Mouse (Mus musculus): ENCODE measurements around the gene Copz2. TPM values are rescaled to one million over a fixed set of nuclear protein-coding genes. Genes with fewer than 3 reads are reported as not detected.

Copz2 gene
- polyA plus RNA-seq, 1 experiment from 2014 or later, result 44.8 TPM

DNA sequence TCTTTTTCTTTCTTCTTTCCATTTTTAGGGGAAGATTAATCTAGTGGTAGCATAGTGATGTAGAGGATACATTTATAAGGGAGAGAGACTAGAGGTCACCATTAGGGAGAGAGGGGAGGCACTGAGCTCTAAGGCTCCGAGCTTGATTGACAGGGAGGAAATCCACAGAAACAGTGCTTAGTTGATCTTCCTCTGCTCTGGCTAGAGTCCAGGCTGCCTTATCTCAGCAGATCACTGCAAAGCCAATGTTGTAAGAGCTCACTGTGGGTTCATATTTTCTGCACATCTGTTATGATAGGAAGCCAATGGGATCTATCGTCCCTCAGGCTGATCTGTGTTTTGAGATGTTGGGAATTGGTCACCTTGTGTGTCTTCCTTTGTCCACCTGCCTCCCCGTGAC, 29.0 kb downstream of the Copz2 start:
- H3K4me2 ChIP-seq (ENCODE audit: low read depth), result no peak overlapping the region
- no peak for DNase-seq (ENCODE audit: low spot score)
- no peak for ATAC-seq (ENCODE audit: insufficient read depth, low FRiP score, low TSS enrichment)
- H3K27ac ChIP-seq (ENCODE audit: low read depth, low read length), result peak overlapping the region; percentile 100
- no peaks in the 10 kb centered on the region for H3K27me3 ChIP-seq (ENCODE audit: control insufficient read depth, insufficient read depth, low read length)
- no peak overlapping the region for H3K9ac ChIP-seq (ENCODE audit: low read length)
- H3K4me1 ChIP-seq (ENCODE audit: control insufficient read depth, insufficient read depth, low read length), result peaks cover 45% of the 10 kb centered on the region
- no peaks in the 10 kb centered on the region for H3K36me3 ChIP-seq (ENCODE audit: control insufficient read depth, insufficient read depth, low read length)
- H3K9me3 ChIP-seq (ENCODE audit: control insufficient read depth, low read length), result no peaks in the 10 kb centered on the region
- no peak overlapping the region for H3K4me3 ChIP-seq (ENCODE audit: low read depth, low read length)
- WGBS, result 49% methylated on average over 3 of the region's 3 CpGs

DNA sequence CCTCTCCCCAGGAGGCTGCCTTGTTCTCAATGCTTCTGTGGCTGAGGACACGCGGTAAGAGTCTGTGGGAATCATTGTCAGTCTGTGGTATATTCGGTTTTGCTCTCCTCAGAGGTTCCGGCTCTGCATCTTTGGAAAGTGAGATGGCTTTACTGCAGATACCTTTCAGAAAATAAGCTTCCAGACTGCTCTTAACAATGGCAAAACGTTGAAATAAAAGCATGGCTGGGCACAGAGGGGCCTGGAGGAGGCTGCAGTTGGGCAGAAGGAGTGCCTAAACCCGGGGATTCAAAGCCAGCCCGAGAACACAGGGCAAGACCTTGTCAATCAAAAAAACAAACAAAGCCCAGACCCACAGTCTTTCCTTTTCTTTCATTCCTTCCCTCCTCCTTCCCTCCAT, 29.7 kb downstream of the Copz2 start:
- Histone ChIP-seq H3K4me2 (ENCODE audit: low read depth) (no peak overlapping the region), H3K4me3 (ENCODE audit: low read depth, low read length) (no peak overlapping the region), H3K4me1 (ENCODE audit: control insufficient read depth, insufficient read depth, low read length) (peaks cover 38% of the 10 kb centered on the region), H3K27ac (ENCODE audit: low read depth, low read length) (peak overlapping the region; percentile 100), H3K27me3 (ENCODE audit: control insufficient read depth, insufficient read depth, low read length) (no peaks in the 10 kb centered on the region), H3K36me3 (ENCODE audit: control insufficient read depth, insufficient read depth, low read length) (no peaks in the 10 kb centered on the region), H3K9me3 (ENCODE audit: control insufficient read depth, low read length) (no peaks in the 10 kb centered on the region), H3K9ac (ENCODE audit: low read length) (0 out of 2 replicates have a peak overlapping the region, but pooled peaks have one; percentile 32)
- no peak for DNase-seq (ENCODE audit: low spot score)
- no peak for ATAC-seq (ENCODE audit: insufficient read depth, low FRiP score, low TSS enrichment)
- 27% methylated on average over 7 of the region's 7 CpGs for WGBS

DNA sequence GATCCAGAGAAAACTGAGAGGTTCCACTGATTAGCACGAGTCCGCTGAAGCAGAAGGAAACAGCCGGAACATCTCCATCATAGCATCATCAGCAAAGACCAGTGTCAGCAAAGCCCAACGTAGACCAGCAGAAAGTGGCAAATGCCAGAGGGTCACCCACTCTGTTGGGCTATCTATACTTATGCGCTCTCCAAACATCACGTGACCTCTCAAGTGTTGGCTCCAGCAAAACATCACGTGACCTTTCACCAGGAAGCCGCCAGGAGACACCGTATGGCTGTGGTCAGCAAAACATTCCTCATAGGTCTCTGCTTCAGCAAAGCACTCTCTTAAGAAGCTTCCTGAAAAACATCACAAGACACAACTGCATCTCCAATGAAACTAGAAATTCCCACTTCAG, 30.6 kb downstream of the Copz2 start:
- Histone ChIP-seq H3K27ac (ENCODE audit: low read depth, low read length) (no peak overlapping the region), H3K4me2 (ENCODE audit: low read depth) (no peak overlapping the region), H3K36me3 (ENCODE audit: control insufficient read depth, insufficient read depth, low read length) (no peaks in the 10 kb centered on the region), H3K4me3 (ENCODE audit: low read depth, low read length) (no peak overlapping the region), H3K4me1 (ENCODE audit: control insufficient read depth, insufficient read depth, low read length) (peaks cover 31% of the 10 kb centered on the region), H3K9me3 (ENCODE audit: control insufficient read depth, low read length) (no peaks in the 10 kb centered on the region), H3K27me3 (ENCODE audit: control insufficient read depth, insufficient read depth, low read length) (no peaks in the 10 kb centered on the region), H3K9ac (ENCODE audit: low read length) (no peak overlapping the region)
- 91% methylated on average over 9 of the region's 9 CpGs for WGBS
- no peak for DNase-seq (ENCODE audit: low spot score)
- ATAC-seq (ENCODE audit: insufficient read depth, low FRiP score, low TSS enrichment), result no peak

DNA sequence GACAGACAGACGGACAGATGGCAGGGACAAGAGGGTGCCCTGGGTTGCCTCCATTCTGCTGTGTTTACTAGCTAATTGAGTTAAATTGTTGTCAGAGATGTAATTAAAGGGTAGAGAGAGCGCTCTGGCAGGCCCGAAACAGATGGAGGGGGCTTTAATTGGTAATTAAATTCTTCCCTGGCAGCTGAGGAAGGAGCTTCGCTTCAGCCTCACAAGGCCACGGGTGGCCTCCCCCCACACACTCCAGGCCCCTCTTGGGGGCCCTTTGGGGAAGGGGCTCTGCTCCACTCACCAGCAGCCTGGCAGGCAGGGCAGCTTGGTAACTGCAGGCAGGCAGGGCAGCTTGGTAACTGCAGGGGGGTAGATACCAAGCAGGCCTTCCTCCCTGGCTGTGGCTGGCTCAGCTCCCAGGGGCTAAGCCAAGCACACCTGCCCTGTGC, 36.3 kb downstream of the Copz2 start:
- no peaks in the 10 kb centered on the region for H3K9me3 ChIP-seq (ENCODE audit: control insufficient read depth, low read length)
- peak overlapping the region; percentile 84 for H3K27ac ChIP-seq (ENCODE audit: low read depth, low read length)
- peaks cover 22% of the 10 kb centered on the region for H3K4me1 ChIP-seq (ENCODE audit: control insufficient read depth, insufficient read depth, low read length)
- H3K9ac ChIP-seq (ENCODE audit: low read length), result peak overlapping the region; percentile 50
- 0 out of 2 replicates have a peak overlapping the region, but pooled peaks have one; percentile 5 for H3K4me2 ChIP-seq (ENCODE audit: low read depth)
- 15% methylated on average over 5 of the region's 5 CpGs for WGBS
- no peak overlapping the region for H3K4me3 ChIP-seq (ENCODE audit: low read depth, low read length)
- peak; percentile 65; the same call in 1 of the 2 replicates for ATAC-seq (ENCODE audit: insufficient read depth, low FRiP score, low TSS enrichment)
- peak; percentile 63 for DNase-seq (ENCODE audit: low spot score)
- H3K27me3 ChIP-seq (ENCODE audit: control insufficient read depth, insufficient read depth, low read length), result no peaks in the 10 kb centered on the region
- H3K36me3 ChIP-seq (ENCODE audit: control insufficient read depth, insufficient read depth, low read length), result no peaks in the 10 kb centered on the region

DNA sequence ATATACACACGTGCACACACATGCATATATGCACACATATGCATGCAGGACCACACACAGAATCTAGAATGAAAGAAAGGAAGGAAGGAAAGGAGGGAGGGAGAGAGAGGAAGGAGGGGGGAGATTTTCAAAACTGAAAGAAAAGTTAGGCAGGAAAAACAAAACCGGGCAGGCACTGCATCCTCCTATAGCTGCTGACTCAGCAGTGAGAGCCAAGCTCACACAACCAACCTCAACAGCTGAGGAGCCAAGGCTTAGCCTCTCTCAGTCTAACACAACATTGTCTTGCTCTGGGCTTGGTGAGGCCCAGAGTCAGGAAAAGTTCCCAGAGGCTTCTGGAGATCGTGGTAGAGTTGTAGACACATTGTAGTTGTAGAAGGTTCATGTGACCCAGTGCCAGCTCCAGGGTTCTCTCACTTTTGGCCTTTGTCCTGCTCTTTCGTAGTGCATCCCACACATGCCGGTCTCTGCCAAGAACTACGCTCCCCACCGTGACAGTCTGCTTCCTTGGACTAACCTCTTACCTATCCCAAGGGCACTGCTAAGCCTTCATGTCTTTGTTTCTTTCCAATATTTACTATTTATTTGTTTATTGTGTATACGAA, 37.4 kb downstream of the Copz2 start:
- no peak overlapping the region for H3K4me3 ChIP-seq (ENCODE audit: low read depth, low read length)
- H3K27me3 ChIP-seq (ENCODE audit: control insufficient read depth, insufficient read depth, low read length), result no peaks in the 10 kb centered on the region
- H3K9ac ChIP-seq (ENCODE audit: low read length), result no peak overlapping the region
- H3K36me3 ChIP-seq (ENCODE audit: control insufficient read depth, insufficient read depth, low read length), result no peaks in the 10 kb centered on the region
- no peak overlapping the region for H3K4me2 ChIP-seq (ENCODE audit: low read depth)
- 89% methylated on average over 8 of the region's 8 CpGs for WGBS
- peak overlapping the region; percentile 84; the same call in 1 of the 2 replicates for H3K27ac ChIP-seq (ENCODE audit: low read depth, low read length)
- no peak for ATAC-seq (ENCODE audit: insufficient read depth, low FRiP score, low TSS enrichment)
- peaks cover 26% of the 10 kb centered on the region for H3K4me1 ChIP-seq (ENCODE audit: control insufficient read depth, insufficient read depth, low read length)
- no peaks in the 10 kb centered on the region for H3K9me3 ChIP-seq (ENCODE audit: control insufficient read depth, low read length)
- DNase-seq (ENCODE audit: low spot score), result no peak

DNA sequence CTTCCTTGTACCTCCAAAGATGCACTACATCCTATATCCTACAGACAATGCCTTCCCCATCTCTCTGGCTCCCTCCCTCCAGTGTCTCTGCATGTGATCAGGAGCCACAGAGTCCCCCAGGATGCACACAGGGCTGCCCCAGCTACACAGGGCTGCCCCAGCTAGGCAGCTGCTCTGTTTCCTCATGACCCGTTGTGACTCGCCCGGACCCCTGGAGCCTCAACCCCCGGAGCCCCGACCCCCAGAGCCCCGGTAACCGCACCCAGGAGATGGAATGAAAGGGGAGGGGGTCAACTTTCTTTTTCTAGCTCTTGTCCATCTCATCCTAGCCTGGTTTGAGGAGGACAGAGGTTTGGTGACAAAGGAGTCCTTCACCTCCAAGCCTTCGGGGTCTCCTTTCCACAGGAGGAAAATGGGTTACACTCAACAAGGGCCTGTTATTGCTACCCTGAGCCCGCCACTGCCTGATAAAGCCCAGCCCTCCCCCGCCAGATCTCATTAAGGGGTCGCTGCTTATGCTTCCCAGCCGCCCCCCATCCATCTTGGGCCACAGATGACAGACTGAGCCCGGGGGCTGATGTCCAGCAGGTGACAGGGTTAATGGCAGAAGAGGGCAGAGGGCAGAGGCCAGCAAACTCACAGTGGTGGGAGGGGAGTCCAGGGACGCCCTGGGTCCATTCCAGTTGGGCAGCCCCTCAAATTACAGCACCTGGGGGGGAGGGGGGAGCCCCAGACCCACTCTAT, 42.3 kb downstream of the Copz2 start:
- WGBS, result 14% methylated on average over 14 of the region's 14 CpGs
- H3K4me2 ChIP-seq (ENCODE audit: low read depth), result no peak overlapping the region
- no peaks in the 10 kb centered on the region for H3K36me3 ChIP-seq (ENCODE audit: control insufficient read depth, insufficient read depth, low read length)
- H3K9me3 ChIP-seq (ENCODE audit: control insufficient read depth, low read length), result no peaks in the 10 kb centered on the region
- H3K4me3 ChIP-seq (ENCODE audit: low read depth, low read length), result no peak overlapping the region
- H3K9ac ChIP-seq (ENCODE audit: low read length), result no peak overlapping the region
- ATAC-seq (ENCODE audit: insufficient read depth, low FRiP score, low TSS enrichment) (no peak), DNase-seq (ENCODE audit: low spot score) (peak; percentile 57)
- peaks cover 36% of the 10 kb centered on the region for H3K4me1 ChIP-seq (ENCODE audit: control insufficient read depth, insufficient read depth, low read length)
- H3K27ac ChIP-seq (ENCODE audit: low read depth, low read length), result peak overlapping the region; percentile 85
- H3K27me3 ChIP-seq (ENCODE audit: control insufficient read depth, insufficient read depth, low read length), result no peaks in the 10 kb centered on the region

DNA sequence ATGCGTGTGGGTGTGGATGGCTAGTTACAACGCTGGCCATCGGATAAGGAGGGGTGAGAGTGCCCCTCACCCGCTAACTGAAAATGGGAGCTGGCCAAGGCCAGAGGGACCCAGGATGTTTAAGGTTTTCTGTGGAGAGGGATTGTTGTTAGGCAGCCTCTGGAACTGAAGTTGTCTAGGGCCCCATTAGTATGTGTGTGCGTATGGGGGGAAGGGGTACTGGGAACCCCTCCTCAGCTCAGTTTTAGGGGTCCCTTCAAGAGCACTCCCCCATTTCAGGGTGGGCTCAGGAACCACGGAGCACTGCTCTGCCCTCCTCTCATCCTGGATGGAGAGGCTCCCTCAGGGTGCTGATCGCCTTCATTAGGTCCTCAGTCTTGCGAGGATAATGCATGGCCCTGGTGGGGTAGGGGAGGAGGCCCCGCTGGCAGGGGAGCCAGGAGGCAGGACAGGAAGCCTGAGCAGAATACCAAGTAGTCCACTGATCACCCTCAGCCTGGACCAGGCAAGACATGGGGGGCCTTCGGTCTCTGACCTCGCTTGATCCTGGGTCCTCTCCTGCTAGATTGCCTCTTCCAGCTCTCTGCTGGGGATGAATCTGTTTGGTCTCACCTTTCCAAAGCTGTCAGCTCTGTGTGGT, 43.7 kb downstream of the Copz2 start:
- Histone ChIP-seq H3K9me3 (ENCODE audit: control insufficient read depth, low read length) (no peaks in the 10 kb centered on the region), H3K4me1 (ENCODE audit: control insufficient read depth, insufficient read depth, low read length) (peaks cover 38% of the 10 kb centered on the region), H3K9ac (ENCODE audit: low read length) (peak overlapping the region; percentile 19; the same call in 1 of the 2 replicates), H3K27me3 (ENCODE audit: control insufficient read depth, insufficient read depth, low read length) (no peaks in the 10 kb centered on the region), H3K36me3 (ENCODE audit: control insufficient read depth, insufficient read depth, low read length) (no peaks in the 10 kb centered on the region), H3K4me2 (ENCODE audit: low read depth) (no peak overlapping the region), H3K4me3 (ENCODE audit: low read depth, low read length) (no peak overlapping the region), H3K27ac (ENCODE audit: low read depth, low read length) (peak overlapping the region; percentile 85)
- ATAC-seq (ENCODE audit: insufficient read depth, low FRiP score, low TSS enrichment), result peak; percentile 48; the same call in 1 of the 2 replicates
- 52% methylated on average over 10 of the region's 11 CpGs for WGBS
- DNase-seq (ENCODE audit: low spot score), result peak; percentile 69

DNA sequence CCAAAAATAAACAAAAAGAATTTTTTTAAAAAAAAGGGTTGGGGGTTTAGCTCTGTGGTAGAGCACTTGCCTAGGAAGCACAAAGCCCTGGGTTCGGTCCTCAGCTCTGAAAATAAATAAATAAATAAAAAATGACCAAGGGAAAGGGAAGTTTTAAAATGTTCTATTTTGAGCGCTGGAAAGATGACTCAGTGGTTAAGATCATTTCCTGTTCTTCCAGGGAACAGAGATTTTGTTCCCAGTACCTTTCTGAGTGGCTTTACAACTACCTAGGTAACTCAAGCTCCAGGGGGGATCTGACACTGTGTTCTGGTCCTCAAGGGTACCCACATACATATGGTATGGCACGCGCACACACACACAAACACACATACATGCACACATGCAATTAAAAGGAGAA, 46.2 kb downstream of the Copz2 start:
- 96% methylated on average over 4 of the region's 4 CpGs for WGBS
- no peak overlapping the region for H3K4me3 ChIP-seq (ENCODE audit: low read depth, low read length)
- no peaks in the 10 kb centered on the region for H3K9me3 ChIP-seq (ENCODE audit: control insufficient read depth, low read length)
- no peaks in the 10 kb centered on the region for H3K27me3 ChIP-seq (ENCODE audit: control insufficient read depth, insufficient read depth, low read length)
- peaks cover 54% of the 10 kb centered on the region for H3K4me1 ChIP-seq (ENCODE audit: control insufficient read depth, insufficient read depth, low read length)
- no peak overlapping the region for H3K4me2 ChIP-seq (ENCODE audit: low read depth)
- no peaks in the 10 kb centered on the region for H3K36me3 ChIP-seq (ENCODE audit: control insufficient read depth, insufficient read depth, low read length)
- ATAC-seq (ENCODE audit: insufficient read depth, low FRiP score, low TSS enrichment) (no peak), DNase-seq (ENCODE audit: low spot score) (no peak)
- peak overlapping the region; percentile 74 for H3K27ac ChIP-seq (ENCODE audit: low read depth, low read length)
- no peak overlapping the region for H3K9ac ChIP-seq (ENCODE audit: low read length)
